Mouse (Mus musculus): ENCODE data around the gene Gm47985. TPM values are rescaled to one million over a fixed set of nuclear protein-coding genes. Genes with fewer than 3 reads are reported as not detected.
"Not testable (repeated sequence)": the region's sequence is repeated elsewhere in the genome, so short reads cannot be mapped to it uniquely, and the experiment has no call there.

Gene Gm47985
- polyA plus RNA-seq (2012; rRNA removed) = not detected in 2 replicates

DNA sequence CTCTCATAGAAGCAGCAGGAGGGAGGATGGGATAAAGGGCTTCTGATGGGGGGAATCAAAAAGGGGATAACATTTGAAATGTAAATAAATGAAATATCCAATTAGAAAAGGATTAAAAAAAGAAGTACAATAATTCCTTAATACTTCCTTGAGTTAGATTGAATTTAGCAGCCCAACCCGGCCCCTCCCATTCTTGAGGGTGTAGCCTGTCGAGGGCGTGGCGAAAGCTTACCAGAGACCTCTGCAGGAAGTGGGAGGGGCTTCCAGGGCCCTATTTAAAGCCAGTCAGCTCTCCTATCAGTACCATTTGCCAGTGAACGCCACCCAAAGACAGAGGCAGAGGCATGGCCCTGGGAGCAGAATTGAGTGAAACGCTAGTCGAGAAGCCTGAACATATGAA, at the start of gene Gm47985:
Gene Gm47985, plus strand, starts transcription at position 272 of the 400 bp plus-strand sequence.
- not testable (repeated sequence) for H3K4me3 ChIP-seq (replicated peaks; ENCODE audit: insufficient read depth, low read depth, low read length); H3K27me3 ChIP-seq (ENCODE audit: control insufficient read depth, insufficient read depth, low read length); H3K4me1 ChIP-seq (ENCODE audit: control insufficient read depth, insufficient read depth, low read length); DNase-seq; H3K27ac ChIP-seq (ENCODE audit: insufficient read depth, low read length)
- WGBS = no CpG with 5 or more reads among the region's 7 CpGs

DNA sequence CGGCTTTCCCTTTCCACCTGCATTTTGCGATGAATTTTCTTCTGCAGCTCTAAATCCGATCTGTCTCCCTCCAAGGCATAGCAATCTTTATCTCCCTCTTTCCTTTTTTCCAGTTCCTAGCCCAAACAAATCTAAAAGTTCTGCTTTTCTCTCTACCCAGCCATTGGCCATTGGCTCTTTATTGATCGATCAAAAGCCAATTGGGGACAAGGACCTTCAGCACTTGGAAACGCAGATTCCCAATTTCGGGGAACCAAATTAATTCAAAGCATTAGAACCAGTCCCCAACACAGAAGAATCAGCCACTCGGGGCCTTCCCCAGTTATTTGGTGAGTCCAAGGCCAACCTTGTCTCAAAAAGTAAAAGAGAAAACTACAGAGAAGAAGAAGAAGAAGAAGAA, 49.7 kb upstream of the Gm47985 start:
- WGBS = 92% methylated on average over 7 of the region's 7 CpGs

GRCm38 (mm10) chr1:151138388-151138787, 43.9 kb upstream of the Gm47985 start:
- TF ChIP-seq POLR2A (IDR thresholded peaks at IDR 0.05; ENCODE audit: borderline replicate concordance, insufficient read depth, low read length) (no peak), CTCF (IDR thresholded peaks at IDR 0.05; ENCODE audit: borderline replicate concordance, insufficient read depth, low read depth, low read length) (no peak)
- no peaks in the 10 kb centered on the region for H3K4me1 ChIP-seq (ENCODE audit: control insufficient read depth, insufficient read depth, low read length)
- 89% methylated on average over 6 of the region's 6 CpGs for WGBS
- H3K4me3 ChIP-seq (replicated peaks; ENCODE audit: insufficient read depth, low read depth, low read length) = no peak overlapping the region
- DNase-seq = no peak
- no peaks in the 10 kb centered on the region for H3K27me3 ChIP-seq (ENCODE audit: control insufficient read depth, insufficient read depth, low read length)
- no peak overlapping the region for H3K27ac ChIP-seq (ENCODE audit: insufficient read depth, low read length)

More for the DNA sequence above, 49.7 kb upstream of the Gm47985 start:
- TF ChIP-seq POLR2A (IDR thresholded peaks at IDR 0.05; ENCODE audit: borderline replicate concordance, insufficient read depth, low read length) = no peak
- TF ChIP-seq CTCF (IDR thresholded peaks at IDR 0.05; ENCODE audit: borderline replicate concordance, insufficient read depth, low read depth, low read length) = no peak
- Histone ChIP-seq H3K27me3 (ENCODE audit: control insufficient read depth, insufficient read depth, low read length) (no peaks in the 10 kb centered on the region), H3K27ac (ENCODE audit: insufficient read depth, low read length) (no peak overlapping the region), H3K4me3 (replicated peaks; ENCODE audit: insufficient read depth, low read depth, low read length) (no peak overlapping the region), H3K4me1 (ENCODE audit: control insufficient read depth, insufficient read depth, low read length) (no peaks in the 10 kb centered on the region)
- no peak for DNase-seq

DNA sequence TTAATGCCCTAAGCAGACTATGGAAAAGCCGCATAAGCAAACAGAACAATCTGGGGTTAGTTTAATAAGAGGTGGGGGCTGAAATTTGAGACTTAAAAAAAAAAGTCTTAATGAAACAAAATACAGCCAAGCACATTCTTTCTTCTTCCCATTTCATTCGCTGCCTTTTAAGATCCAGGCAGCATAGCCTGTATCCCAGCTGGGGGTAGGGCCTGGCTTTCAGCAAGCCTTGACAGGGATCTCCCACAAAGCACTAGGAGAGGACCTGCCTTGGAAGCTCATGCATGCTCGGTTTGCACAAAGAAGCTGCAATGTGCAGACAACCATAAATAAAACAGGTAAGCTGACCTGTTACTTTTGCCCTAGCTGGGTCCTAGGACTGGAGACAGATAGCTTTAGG, 41.4 kb upstream of the Gm47985 start:
- WGBS = 58% methylated on average over 3 of the region's 3 CpGs
- Histone ChIP-seq H3K27ac (ENCODE audit: insufficient read depth, low read length) (no peak overlapping the region), H3K4me1 (ENCODE audit: control insufficient read depth, insufficient read depth, low read length) (no peaks in the 10 kb centered on the region), H3K4me3 (replicated peaks; ENCODE audit: insufficient read depth, low read depth, low read length) (no peak overlapping the region), H3K27me3 (ENCODE audit: control insufficient read depth, insufficient read depth, low read length) (no peaks in the 10 kb centered on the region)
- no peak for DNase-seq
- TF ChIP-seq POLR2A (IDR thresholded peaks at IDR 0.05; ENCODE audit: borderline replicate concordance, insufficient read depth, low read length) (no peak), CTCF (IDR thresholded peaks at IDR 0.05; ENCODE audit: borderline replicate concordance, insufficient read depth, low read depth, low read length) (no peak)

GRCm38 (mm10) chr1:151144471-151145146, 37.7 kb upstream of the Gm47985 start:
- no peaks in the 10 kb centered on the region for H3K27me3 ChIP-seq (ENCODE audit: control insufficient read depth, insufficient read depth, low read length)
- TF ChIP-seq CTCF (IDR thresholded peaks at IDR 0.05; ENCODE audit: borderline replicate concordance, insufficient read depth, low read depth, low read length) (no peak), POLR2A (IDR thresholded peaks at IDR 0.05; ENCODE audit: borderline replicate concordance, insufficient read depth, low read length) (no peak)
- WGBS = 88% methylated on average over 6 of the region's 6 CpGs
- H3K27ac ChIP-seq (ENCODE audit: insufficient read depth, low read length) = no peak overlapping the region
- no peak overlapping the region for H3K4me3 ChIP-seq (replicated peaks; ENCODE audit: insufficient read depth, low read depth, low read length)
- no peaks in the 10 kb centered on the region for H3K4me1 ChIP-seq (ENCODE audit: control insufficient read depth, insufficient read depth, low read length)
- DNase-seq = no peak

GRCm38 (mm10) chr1:151147801-151148200, 34.5 kb upstream of the Gm47985 start:
- Histone ChIP-seq H3K4me1 (ENCODE audit: control insufficient read depth, insufficient read depth, low read length) (no peaks in the 10 kb centered on the region), H3K27me3 (ENCODE audit: control insufficient read depth, insufficient read depth, low read length) (no peaks in the 10 kb centered on the region), H3K4me3 (replicated peaks; ENCODE audit: insufficient read depth, low read depth, low read length) (no peak overlapping the region), H3K27ac (ENCODE audit: insufficient read depth, low read length) (no peak overlapping the region)
- TF ChIP-seq CTCF (IDR thresholded peaks at IDR 0.05; ENCODE audit: borderline replicate concordance, insufficient read depth, low read depth, low read length) = no peak
- no peak for TF ChIP-seq POLR2A (IDR thresholded peaks at IDR 0.05; ENCODE audit: borderline replicate concordance, insufficient read depth, low read length)
- peak in 1 of 2 experiments; percentile 2 for DNase-seq

GRCm38 (mm10) chr1:151150211-151150610, 32.1 kb upstream of the Gm47985 start:
- no peaks in the 10 kb centered on the region for H3K27me3 ChIP-seq (ENCODE audit: control insufficient read depth, insufficient read depth, low read length)
- H3K4me3 ChIP-seq (replicated peaks; ENCODE audit: insufficient read depth, low read depth, low read length) = no peak overlapping the region
- WGBS = 93% methylated on average over 7 of the region's 7 CpGs
- no peak overlapping the region for H3K27ac ChIP-seq (ENCODE audit: insufficient read depth, low read length)
- no peak for DNase-seq
- TF ChIP-seq POLR2A (IDR thresholded peaks at IDR 0.05; ENCODE audit: borderline replicate concordance, insufficient read depth, low read length) (no peak), CTCF (IDR thresholded peaks at IDR 0.05; ENCODE audit: borderline replicate concordance, insufficient read depth, low read depth, low read length) (no peak)
- no peaks in the 10 kb centered on the region for H3K4me1 ChIP-seq (ENCODE audit: control insufficient read depth, insufficient read depth, low read length)

DNA sequence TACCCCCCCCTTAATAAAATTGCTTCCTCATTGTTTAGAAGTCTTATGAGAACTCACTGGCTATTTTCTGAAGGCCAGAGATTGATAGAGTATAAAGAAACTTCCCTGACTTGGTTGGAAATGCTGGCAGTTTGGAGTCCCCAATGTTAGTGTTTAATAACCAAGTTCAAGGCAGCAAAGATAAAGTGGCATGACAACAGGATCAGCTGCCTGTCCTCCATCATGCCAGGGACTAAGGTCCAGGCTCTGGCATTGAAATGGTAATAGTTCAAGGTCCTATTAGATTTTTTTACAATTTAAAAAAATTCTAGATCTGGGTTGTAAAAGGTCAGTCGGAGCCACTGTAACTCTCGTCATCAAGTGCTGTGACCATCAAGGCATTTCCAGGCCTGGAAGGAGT, 31.2 kb upstream of the Gm47985 start:
- Histone ChIP-seq H3K27me3 (ENCODE audit: control insufficient read depth, insufficient read depth, low read length) (no peaks in the 10 kb centered on the region), H3K4me3 (replicated peaks; ENCODE audit: insufficient read depth, low read depth, low read length) (no peak overlapping the region), H3K27ac (ENCODE audit: insufficient read depth, low read length) (no peak overlapping the region), H3K4me1 (ENCODE audit: control insufficient read depth, insufficient read depth, low read length) (no peaks in the 10 kb centered on the region)
- 71% methylated on average over 2 of the region's 2 CpGs for WGBS
- no peak for DNase-seq
- TF ChIP-seq CTCF (IDR thresholded peaks at IDR 0.05; ENCODE audit: borderline replicate concordance, insufficient read depth, low read depth, low read length) (no peak), POLR2A (IDR thresholded peaks at IDR 0.05; ENCODE audit: borderline replicate concordance, insufficient read depth, low read length) (no peak)
